Mouse (Mus musculus) ES-E14 (cell line): ENCODE measurements around the gene St8sia1. TPM values are rescaled to one million over a fixed set of nuclear protein-coding genes. Genes with fewer than 3 reads are reported as not detected.

Experiments
- DNase-seq: peaks from one replicate; pipeline ENCODE4 v3.0.0-alpha.2; 2013; ENCODE audit warnings: low read depth, low spot score
- H3K27ac ChIP-seq: 2 replicates; pipeline ENCODE4 v1.5.1; 2012; ENCODE audit warnings: low read depth, mild to moderate bottlenecking, low read length, moderate library complexity, mixed read lengths; ENCODE audit not compliant: poor library complexity, insufficient read depth, severe bottlenecking
- H3K36me3 ChIP-seq: 2 replicates; pipeline ENCODE4 v1.6.1; 2012; ENCODE audit warnings: mild to moderate bottlenecking, low read length, moderate library complexity, mixed read lengths; ENCODE audit not compliant: control insufficient read depth, poor library complexity, insufficient read depth, severe bottlenecking
- H3K4me1 ChIP-seq, 2 experiments: fragments of 150-350 bp in 1 of 2; sonication (generic) in 1 of 2; 2 replicates each; pipeline ENCODE4 v1.6.1; 2012; ENCODE audit warnings: low read length in 2 of 2, mild to moderate bottlenecking in 1 of 2, mixed read lengths in 1 of 2; ENCODE audit not compliant: control insufficient read depth in 2 of 2, insufficient read depth in 2 of 2, poor library complexity in 1 of 2
- H3K4me3 ChIP-seq, 2 experiments: fragments of 150-350 bp in 1 of 2; sonication (generic) in 1 of 2; 2 replicates each; pipeline ENCODE4 v1.5.1; 2012; ENCODE audit warnings: low read length in 2 of 2, low read depth in 1 of 2, mild to moderate bottlenecking in 1 of 2, mixed read lengths in 1 of 2; ENCODE audit not compliant: insufficient read depth in 1 of 2, poor library complexity in 1 of 2, severe bottlenecking in 1 of 2
- H3K9ac ChIP-seq: 2 replicates; pipeline ENCODE4 v1.6.1; 2012; ENCODE audit warnings: low read depth, mild to moderate bottlenecking, low read length, mixed read lengths; ENCODE audit not compliant: poor library complexity, insufficient read depth, severe bottlenecking
- H3K9me3 ChIP-seq: fragments of 150-350 bp; sonication (generic); 2 replicates; pipeline ENCODE4 v1.6.1; 2012; ENCODE audit warnings: low read depth, mild to moderate bottlenecking, low read length; ENCODE audit not compliant: control insufficient read depth, insufficient read depth
- CHD2 ChIP-seq: IDR thresholded peaks from 2 replicates; pipeline ENCODE4 v1.6.1; 2014; ENCODE audit warnings: mild to moderate bottlenecking, low read depth, low read length, inconsistent platforms
- HCFC1 ChIP-seq: IDR thresholded peaks from 2 replicates; pipeline ENCODE4 v1.6.1; 2012; ENCODE audit warnings: low read length, inconsistent platforms, borderline replicate concordance; ENCODE audit not compliant: insufficient read depth
- MAFK ChIP-seq: IDR thresholded peaks from 2 replicates; pipeline ENCODE4 v1.6.1; 2014; ENCODE audit warnings: mild to moderate bottlenecking, low read depth, low read length, inconsistent platforms; ENCODE audit not compliant: insufficient read depth
- ZC3H11A ChIP-seq: IDR thresholded peaks from 2 replicates; pipeline ENCODE4 v1.6.1; 2012; ENCODE audit warnings: low read depth, mild to moderate bottlenecking, inconsistent platforms, low read length, borderline replicate concordance
- ZNF384 ChIP-seq: IDR thresholded peaks from 2 replicates; pipeline ENCODE4 v1.6.1; 2012; ENCODE audit warnings: low read depth, low read length, inconsistent platforms
- in situ Hi-C, 2 experiments: fragments of 600-800 bp; cut with MboI; formaldehyde crosslinking; loops; one replicate each; pipeline ENCODE4 v1.15.1; 2025; ENCODE audit warnings: low sequenced_read_pairs in 2 of 2, inconsistent platforms in 1 of 2; ENCODE audit not compliant: unreplicated experiment in 2 of 2
- total RNA-seq: library from RNA; depleted of rRNA; stranded (reverse); fragments of 300-350 nt; gene quantifications from 2 replicates; pipeline ENCODE4 v1.2.3, GENCODE M21; 2012

Gene St8sia1
- total RNA-seq, 1 experiment: 8.2 TPM

- DNase-seq: no peak
- Histone ChIP-seq H3K4me1 (peaks cover 0 to 7% of the 10 kb centered on the region in 2 experiments; a peak in 3 of 4 replicates), H3K27ac (no peak overlapping the region), H3K9ac (no peak overlapping the region), H3K4me3 (no peak overlapping the region), H3K36me3 (no peaks in the 10 kb centered on the region), H3K9me3 (no peaks in the 10 kb centered on the region)
- in situ Hi-C loops: no loop called here
- TF ChIP-seq ZNF384: no peak
- TF ChIP-seq HCFC1: no peak
- no peak for TF ChIP-seq CHD2
Measured at GRCm38 (mm10) chr6:142938549-142939345, 25.5 kb downstream of the St8sia1 start.

GRCm38 (mm10) chr6:142938074-142938473, 26.2 kb downstream of the St8sia1 start:
- in situ Hi-C loops: no loop called here
- Histone ChIP-seq H3K9me3 (no peaks in the 10 kb centered on the region), H3K36me3 (no peaks in the 10 kb centered on the region), H3K4me1 (peaks cover 0 to 7% of the 10 kb centered on the region in 2 experiments; a peak in 3 of 4 replicates), H3K9ac (no peak overlapping the region), H3K4me3 (no peak overlapping the region), H3K27ac (no peak overlapping the region)
- TF ChIP-seq ZNF384 (no peak), CHD2 (no peak), HCFC1 (no peak), MAFK (no peak), ZC3H11A (no peak)
- no peak for DNase-seq

- Histone ChIP-seq H3K9me3 (no peaks in the 10 kb centered on the region), H3K36me3 (no peaks in the 10 kb centered on the region), H3K9ac (no peak overlapping the region), H3K4me1 (no peaks in the 10 kb centered on the region; a peak in 1 of 4 replicates), H3K27ac (no peak overlapping the region), H3K4me3 (no peak overlapping the region)
- DNase-seq: no peak
- TF ChIP-seq ZC3H11A (no peak), MAFK (no peak), HCFC1 (no peak), ZNF384 (no peak), CHD2 (no peak)
- in situ Hi-C loops: no loop called here
Measured at GRCm38 (mm10) chr6:142932582-142932981, 31.7 kb downstream of the St8sia1 start.

DNA sequence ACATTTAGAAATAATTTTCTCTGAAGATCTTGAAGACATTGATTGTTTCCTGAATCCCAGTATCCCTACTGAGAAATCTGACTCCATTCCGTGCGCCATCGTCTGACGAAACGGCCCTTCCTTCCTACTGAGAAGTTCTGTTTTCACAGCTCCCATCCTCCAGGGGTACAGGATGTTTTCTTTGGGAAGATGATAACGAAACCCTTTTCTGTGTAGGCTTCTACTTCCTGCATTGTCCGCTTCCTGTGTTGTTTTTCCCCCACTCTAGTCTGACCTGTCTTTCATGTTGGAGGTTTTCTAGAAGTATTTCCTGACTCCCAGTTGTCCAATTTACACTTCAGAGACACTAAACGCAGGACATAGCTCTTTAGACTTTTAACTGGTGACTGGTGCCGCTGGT, 32.1 kb downstream of the St8sia1 start:
- in situ Hi-C loops: no loop called here
- no peak overlapping the region for H3K9ac ChIP-seq
- no peaks in the 10 kb centered on the region for H3K36me3 ChIP-seq
- TF ChIP-seq MAFK (no peak), ZC3H11A (no peak), CHD2 (no peak), HCFC1 (no peak), ZNF384 (no peak)
- H3K27ac ChIP-seq: no peak overlapping the region
- no peak overlapping the region for H3K4me3 ChIP-seq
- no peak for DNase-seq
- H3K4me1 ChIP-seq: no peaks in the 10 kb centered on the region; a peak in 1 of 4 replicates
- no peaks in the 10 kb centered on the region for H3K9me3 ChIP-seq
